Mouse (Mus musculus) intestine, embryonic 16.5 days (tissue): ENCODE measurements around the gene Pnkd. TPM values are rescaled to one million over a fixed set of nuclear protein-coding genes. Genes with fewer than 3 reads are reported as not detected.

Experiments
- ATAC-seq: fragments of 200-750 bp; cut with Nextera tagmentation; 2 replicates; pipeline ENCODE4 v1.8.0; 2017; ENCODE audit warnings: moderate TSS enrichment, moderate library complexity
- H3K27ac ChIP-seq: fragments of 300-500 bp; sonication (generic); 2 replicates; pipeline ENCODE4 v1.5.1; 2014; ENCODE audit warnings: mild to moderate bottlenecking, low read length
- H3K27me3 ChIP-seq: fragments of 300-500 bp; sonication (generic); replicated peaks from 2 replicates; pipeline ENCODE4 v1.6.1; 2014; ENCODE audit warnings: low read length, control low read depth, mixed read lengths; ENCODE audit not compliant: control insufficient read depth, insufficient read depth
- H3K36me3 ChIP-seq: fragments of 300-500 bp; sonication (generic); 2 replicates; pipeline ENCODE4 v1.6.1; 2014; ENCODE audit warnings: low read length, control low read depth; ENCODE audit not compliant: control insufficient read depth, insufficient read depth
- H3K4me1 ChIP-seq: fragments of 300-500 bp; sonication (generic); 2 replicates; pipeline ENCODE4 v1.6.1; 2014; ENCODE audit warnings: low read length, control low read depth, mixed read lengths; ENCODE audit not compliant: control insufficient read depth, insufficient read depth
- H3K4me2 ChIP-seq: fragments of 300-500 bp; sonication (generic); 2 replicates; pipeline ENCODE4 v1.6.1; 2014; ENCODE audit warnings: low read depth, low read length, control low read depth
- H3K4me3 ChIP-seq: fragments of 300-500 bp; sonication (generic); 2 replicates; pipeline ENCODE4 v1.5.1; 2014; ENCODE audit warnings: mild to moderate bottlenecking, low read length
- H3K9ac ChIP-seq: fragments of 300-500 bp; sonication (generic); 2 replicates; pipeline ENCODE4 v1.6.1; 2014; ENCODE audit warnings: low read depth, low read length
- H3K9me3 ChIP-seq: fragments of 300-500 bp; sonication (generic); 2 replicates; pipeline ENCODE4 v1.6.1; 2016; ENCODE audit warnings: low read length, control low read depth; ENCODE audit not compliant: control insufficient read depth
- WGBS: fragments of 180-500 bp; shearing (Covaris S2); extraction: QIAGEN DNeasy Blood & Tissue Kit; methylation state at CpG from one replicate; pipeline ENCODE4 v1.1.7; 2014; 5-methylcytosine and 5-hydroxymethylcytosine counted together
- polyA plus RNA-seq: library from polyadenylated mRNA; unstranded; fragments of >200 nt; fragmentation: Nextera tagmentation; extraction: Ambion mirVana; gene quantifications from 2 replicates; pipeline ENCODE4 v1.2.1, GENCODE M21; 2015

Pnkd gene
- polyA plus RNA-seq, 1 experiment from 2014 or later: 148 TPM

DNA sequence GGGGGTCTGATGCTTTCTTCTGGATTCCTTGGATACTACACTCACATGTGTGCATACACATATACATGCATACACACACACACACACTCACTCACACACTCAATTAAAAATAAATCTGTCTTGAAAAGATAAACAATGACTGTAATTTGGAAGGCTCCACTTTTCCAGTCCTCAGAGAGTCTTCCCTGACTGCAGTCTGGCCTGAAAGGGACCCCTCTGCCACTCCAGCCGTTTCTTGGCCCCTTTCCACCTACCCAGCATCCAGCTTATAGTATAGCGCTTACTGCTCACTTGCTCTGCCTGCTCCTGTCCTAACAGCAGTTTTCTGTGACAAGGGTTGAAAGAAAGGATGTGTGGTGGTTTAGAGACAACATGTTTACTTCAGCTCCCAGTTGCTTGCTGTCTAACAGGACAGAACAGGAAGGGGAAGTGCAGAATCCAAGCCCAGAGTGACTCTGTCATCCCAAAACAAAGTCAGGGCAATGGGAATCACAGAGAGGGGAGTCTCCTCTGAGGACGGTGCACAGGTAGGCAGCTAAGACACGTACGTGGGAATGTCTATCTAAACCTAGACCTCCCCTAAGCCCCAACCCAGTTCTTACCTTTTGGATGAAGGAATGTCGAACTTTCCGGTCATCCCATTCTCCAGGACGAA lies 8.7 kb downstream of the Pnkd start:
- WGBS: 79% methylated on average over 8 of the region's 8 CpGs
- Histone ChIP-seq H3K4me1 (peaks cover 54% of the 10 kb centered on the region), H3K9me3 (no peaks in the 10 kb centered on the region), H3K27me3 (no peaks in the 10 kb centered on the region), H3K27ac (peak overlapping the region; percentile 30), H3K4me3 (no peak overlapping the region), H3K9ac (no peak overlapping the region), H3K36me3 (peaks cover 4% of the 10 kb centered on the region; the same call in 1 of the 2 replicates), H3K4me2 (no peak overlapping the region)
- no peak for ATAC-seq

DNA sequence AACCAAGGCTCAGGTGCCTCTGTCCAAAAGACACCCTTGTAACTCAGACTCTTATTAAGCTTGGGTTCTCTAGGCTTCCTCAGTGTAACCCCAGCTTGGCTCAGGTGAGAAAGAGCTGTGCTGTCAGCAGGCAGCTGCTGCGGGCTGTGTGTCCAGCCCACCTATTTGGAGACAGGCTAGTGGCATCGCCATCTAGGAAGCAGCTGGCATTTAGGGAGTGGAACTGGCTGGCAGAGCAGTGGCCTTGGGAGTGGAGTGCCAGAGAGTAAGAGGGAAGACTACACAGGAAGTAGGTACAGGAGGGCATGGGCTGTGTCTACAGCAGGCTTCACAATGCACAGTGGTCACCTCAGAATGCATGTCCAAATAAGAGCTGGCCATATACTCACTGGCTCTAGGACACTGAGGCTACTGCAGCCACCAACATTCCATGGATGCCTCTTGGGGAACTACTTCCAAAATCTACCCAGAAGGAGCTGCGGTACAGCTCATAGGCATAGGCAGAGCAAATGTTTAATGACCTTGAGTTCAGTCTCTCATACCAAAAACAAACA lies 9.4 kb downstream of the Pnkd start:
- no peak overlapping the region for H3K9ac ChIP-seq
- 0 out of 2 replicates have a peak, but pooled peaks cover 3% of the 10 kb centered on the region for H3K36me3 ChIP-seq
- no peak overlapping the region for H3K4me2 ChIP-seq
- H3K4me1 ChIP-seq: peaks cover 58% of the 10 kb centered on the region
- 83% methylated on average over 3 of the region's 3 CpGs for WGBS
- H3K27me3 ChIP-seq: no peaks in the 10 kb centered on the region
- no peak for ATAC-seq
- H3K9me3 ChIP-seq: no peaks in the 10 kb centered on the region
- H3K27ac ChIP-seq: peak overlapping the region; percentile 30
- H3K4me3 ChIP-seq: no peak overlapping the region

DNA sequence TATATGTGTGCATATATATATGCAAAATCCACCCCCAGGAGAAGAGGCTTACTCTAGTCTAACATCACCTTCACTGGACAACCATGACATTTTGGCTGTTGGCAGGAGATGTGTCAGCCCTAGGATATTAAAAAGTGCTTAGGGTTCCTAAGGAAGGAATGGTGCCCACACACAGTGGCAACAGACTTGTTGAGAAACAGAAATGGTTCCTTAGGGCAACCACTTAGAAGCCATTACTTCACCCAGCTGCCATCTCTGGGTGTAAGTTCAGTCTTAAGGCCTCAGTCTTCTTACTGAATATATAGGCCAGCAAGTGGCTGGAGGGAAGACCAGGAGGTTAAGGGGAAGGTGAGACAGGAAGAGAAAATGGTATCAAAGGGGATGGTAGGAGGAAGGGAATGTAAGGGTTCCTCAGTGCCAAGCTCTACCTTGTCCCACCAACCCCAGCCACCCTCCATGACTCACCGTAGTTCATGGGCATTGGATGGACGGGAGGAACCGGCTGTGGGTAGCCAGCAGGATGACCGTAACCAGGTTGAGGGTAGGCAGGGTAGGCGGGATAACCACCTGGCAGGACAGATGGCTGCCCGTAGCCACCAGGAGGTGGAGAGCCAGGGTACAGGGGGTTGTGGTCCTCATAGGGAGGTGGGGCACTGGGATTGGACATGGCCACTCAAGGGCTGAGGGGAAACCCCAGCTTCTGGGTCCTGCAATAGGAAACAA lies 10.2 kb downstream of the Pnkd start:
- H3K9me3 ChIP-seq: no peaks in the 10 kb centered on the region
- H3K36me3 ChIP-seq: 0 out of 2 replicates have a peak, but pooled peaks cover 3% of the 10 kb centered on the region
- H3K27ac ChIP-seq: peak overlapping the region; percentile 99
- ATAC-seq: no peak
- no peaks in the 10 kb centered on the region for H3K27me3 ChIP-seq
- peak overlapping the region; percentile 35 for H3K4me3 ChIP-seq
- peak overlapping the region; percentile 65 for H3K9ac ChIP-seq
- peak overlapping the region; percentile 71 for H3K4me2 ChIP-seq
- WGBS: 77% methylated on average over 6 of the region's 6 CpGs
- H3K4me1 ChIP-seq: peaks cover 66% of the 10 kb centered on the region

DNA sequence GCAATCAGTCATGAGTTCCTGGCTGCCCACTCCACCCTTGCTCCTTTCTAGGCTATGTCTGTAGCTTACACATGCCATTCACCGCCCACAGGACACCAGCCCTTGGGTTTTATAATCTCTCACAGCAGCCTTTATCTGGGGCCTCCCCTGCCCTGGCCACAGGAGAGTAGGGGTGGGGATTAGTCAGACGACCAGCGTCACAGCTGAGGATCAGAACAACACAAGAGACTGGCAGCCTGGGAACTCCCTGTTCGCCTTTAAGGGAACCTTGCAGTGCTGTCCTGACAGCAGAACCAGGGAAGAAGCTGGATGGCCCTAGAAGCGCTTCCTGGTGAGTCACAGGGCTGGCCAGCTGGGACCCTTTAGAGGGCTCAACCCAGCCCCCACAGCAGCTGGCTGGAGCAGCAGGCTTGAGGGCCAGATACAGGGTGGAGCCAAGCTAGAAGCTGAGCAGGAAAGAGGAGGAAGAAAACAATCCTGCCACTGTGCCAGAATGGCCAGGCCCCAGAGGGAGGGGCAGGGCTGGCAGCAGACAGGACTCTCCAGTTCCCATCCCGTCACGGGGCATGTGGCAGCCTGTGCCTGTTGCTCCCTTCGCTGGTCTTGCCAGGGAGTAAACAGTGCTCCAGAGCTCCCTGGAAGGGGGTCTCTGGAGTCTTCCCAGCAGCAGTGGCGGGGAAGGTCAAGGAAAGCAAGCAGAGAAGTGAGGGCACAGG lies 10.9 kb downstream of the Pnkd start:
- Histone ChIP-seq H3K9me3 (no peaks in the 10 kb centered on the region), H3K9ac (peak overlapping the region; percentile 65), H3K36me3 (peaks cover 3% of the 10 kb centered on the region; the same call in 1 of the 2 replicates), H3K4me1 (peaks cover 73% of the 10 kb centered on the region), H3K27ac (peak overlapping the region; percentile 99), H3K4me3 (peak overlapping the region; percentile 35), H3K27me3 (no peaks in the 10 kb centered on the region), H3K4me2 (peak overlapping the region; percentile 71)
- peak; percentile 90 for ATAC-seq
- WGBS: 5% methylated on average over 9 of the region's 9 CpGs

DNA sequence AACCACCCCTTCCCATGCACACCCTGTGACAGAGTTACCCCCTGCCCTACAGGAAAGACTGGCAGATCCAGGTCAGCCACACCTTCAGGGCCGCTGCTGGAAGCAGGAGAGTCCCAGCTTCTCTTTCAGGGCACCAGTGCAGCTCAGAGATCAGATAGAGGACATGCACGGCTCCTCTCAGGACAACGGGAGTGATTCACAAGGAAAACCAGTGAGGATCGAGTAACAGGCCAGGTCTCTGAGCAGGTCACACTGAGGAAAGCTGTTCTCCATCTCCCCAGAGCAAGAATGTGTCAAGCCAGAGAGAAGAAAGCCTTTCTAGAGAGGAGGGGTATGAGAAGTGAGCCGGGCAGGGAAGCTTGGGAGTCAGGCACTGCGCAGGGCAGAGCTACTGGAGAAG lies 11.7 kb downstream of the Pnkd start:
- peaks cover 3% of the 10 kb centered on the region; the same call in 1 of the 2 replicates for H3K36me3 ChIP-seq
- H3K27me3 ChIP-seq: no peaks in the 10 kb centered on the region
- WGBS: 17% methylated on average over 6 of the region's 6 CpGs
- no peaks in the 10 kb centered on the region for H3K9me3 ChIP-seq
- peak overlapping the region; percentile 65 for H3K9ac ChIP-seq
- H3K4me1 ChIP-seq: peaks cover 82% of the 10 kb centered on the region
- H3K4me3 ChIP-seq: peak overlapping the region; percentile 35
- peak overlapping the region; percentile 99 for H3K27ac ChIP-seq
- H3K4me2 ChIP-seq: peak overlapping the region; percentile 71
- ATAC-seq: no peak; the same call in 1 of the 2 replicates

DNA sequence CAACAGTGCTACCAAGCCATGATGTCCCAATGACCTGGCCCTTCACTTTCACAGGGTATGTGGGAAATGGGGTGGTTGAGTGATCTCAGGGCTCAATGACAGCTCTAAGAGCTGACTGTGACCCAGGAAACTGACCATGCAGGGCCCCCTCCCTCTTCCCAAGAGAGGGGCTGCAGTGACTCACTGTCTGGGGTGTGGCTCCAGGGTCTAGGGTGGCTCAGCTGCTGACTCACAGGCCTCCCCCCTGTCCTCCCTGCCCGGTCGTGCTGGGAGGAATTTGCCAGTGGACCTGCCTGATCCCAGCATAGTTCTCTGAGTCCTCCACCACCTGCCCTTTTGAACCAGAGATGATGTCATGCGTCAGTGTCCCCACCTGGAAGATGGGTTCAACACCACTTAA lies 12.5 kb downstream of the Pnkd start:
- no peak for ATAC-seq

DNA sequence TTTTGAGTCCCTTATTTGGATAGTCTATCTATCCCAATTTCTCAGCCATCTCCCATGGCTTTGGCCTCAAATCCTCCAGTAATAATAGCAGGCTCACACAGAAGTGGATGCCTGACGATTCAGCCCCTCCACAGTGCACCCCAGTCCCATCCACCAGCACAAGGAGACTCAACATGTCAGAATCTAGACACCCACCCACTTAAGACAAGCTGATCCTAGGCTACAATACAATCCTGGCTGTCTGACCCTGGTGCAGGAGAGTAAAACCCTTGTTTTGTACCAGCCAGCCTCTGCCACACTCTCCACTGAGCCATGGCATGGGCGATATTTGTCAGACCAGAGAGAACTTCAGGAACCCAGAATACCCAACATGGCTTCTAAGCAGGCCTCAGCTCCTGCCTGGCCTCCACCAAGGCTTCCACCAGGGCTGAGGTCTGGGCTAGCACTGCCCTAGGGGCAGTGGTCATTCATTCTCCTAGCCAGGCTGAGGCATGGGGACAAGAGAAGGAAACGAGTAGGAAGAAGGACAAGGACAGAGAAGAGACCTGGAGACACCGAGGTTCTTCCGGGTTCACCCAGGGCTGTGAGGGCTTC lies 13.5 kb downstream of the Pnkd start:
- 79% methylated on average over 5 of the region's 5 CpGs for WGBS
- peaks cover 94% of the 10 kb centered on the region for H3K4me1 ChIP-seq

More for the DNA sequence above, 12.5 kb downstream of the Pnkd start:
- WGBS: 48% methylated on average over 3 of the region's 3 CpGs
- H3K36me3 ChIP-seq: peaks cover 3% of the 10 kb centered on the region; the same call in 1 of the 2 replicates
- H3K9ac ChIP-seq: 0 out of 2 replicates have a peak overlapping the region, but pooled peaks have one; percentile 65
- no peaks in the 10 kb centered on the region for H3K9me3 ChIP-seq
- H3K27ac ChIP-seq: peak overlapping the region; percentile 99
- peak overlapping the region; percentile 71; the same call in 1 of the 2 replicates for H3K4me2 ChIP-seq
- peaks cover 89% of the 10 kb centered on the region for H3K4me1 ChIP-seq
- 0 out of 2 replicates have a peak overlapping the region, but pooled peaks have one; percentile 35 for H3K4me3 ChIP-seq
- H3K27me3 ChIP-seq: no peaks in the 10 kb centered on the region

DNA sequence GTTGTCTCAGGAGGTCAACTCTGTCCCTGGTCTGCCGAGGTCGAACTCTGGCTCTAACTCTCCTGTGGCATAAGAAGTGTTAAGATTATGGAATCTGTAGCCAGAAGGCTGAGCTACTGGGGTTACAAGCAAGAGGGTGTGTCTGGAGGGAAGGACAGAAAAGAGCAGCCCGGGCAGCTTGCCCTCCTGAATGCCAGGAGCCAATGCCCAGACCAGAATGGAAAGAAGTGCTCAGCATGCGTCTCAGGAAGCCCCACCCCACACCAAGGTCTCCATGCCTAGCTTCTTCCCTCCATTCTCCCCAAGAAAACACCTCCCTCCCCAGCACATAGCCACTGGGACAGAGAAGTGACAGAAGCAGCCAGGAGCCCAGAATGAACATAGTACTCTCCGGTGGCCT lies 14.3 kb downstream of the Pnkd start:
- no peak for ATAC-seq
- H3K9me3 ChIP-seq: no peaks in the 10 kb centered on the region
- H3K4me3 ChIP-seq: no peak overlapping the region
- no peaks in the 10 kb centered on the region; the same call in 1 of the 2 replicates for H3K36me3 ChIP-seq
- peaks cover 88% of the 10 kb centered on the region for H3K4me1 ChIP-seq
- peak overlapping the region; percentile 12; the same call in 1 of the 2 replicates for H3K9ac ChIP-seq
- H3K4me2 ChIP-seq: 0 out of 2 replicates have a peak overlapping the region, but pooled peaks have one; percentile 20
- peak overlapping the region; percentile 99 for H3K27ac ChIP-seq
- 54% methylated on average over 5 of the region's 5 CpGs for WGBS
- no peaks in the 10 kb centered on the region for H3K27me3 ChIP-seq

More for the DNA sequence above, 13.5 kb downstream of the Pnkd start:
- no peak overlapping the region for H3K4me2 ChIP-seq
- peak overlapping the region; percentile 99 for H3K27ac ChIP-seq
- no peaks in the 10 kb centered on the region for H3K27me3 ChIP-seq
- H3K9me3 ChIP-seq: no peaks in the 10 kb centered on the region
- H3K9ac ChIP-seq: peak overlapping the region; percentile 53
- no peak for ATAC-seq
- peaks cover 3% of the 10 kb centered on the region; the same call in 1 of the 2 replicates for H3K36me3 ChIP-seq
- H3K4me3 ChIP-seq: no peak overlapping the region
